Mouse (Mus musculus) heart, postnatal 0 days (tissue): ENCODE measurements around the gene Macrod1. TPM values are rescaled to one million over a fixed set of nuclear protein-coding genes. Genes with fewer than 3 reads are reported as not detected.

Source experiments
- ATAC-seq: fragments of 200-750 bp; cut with Nextera tagmentation; 2 replicates; pipeline ENCODE4 v1.8.0; 2017; ENCODE audit warnings: low read depth, moderate number of reproducible peaks, moderate library complexity; ENCODE audit not compliant: insufficient read depth
- DNase-seq: peaks from one replicate; pipeline ENCODE4 v3.0.0-alpha.2; 2016; ENCODE audit warnings: low spot score
- H3K27ac ChIP-seq: fragments of 300-500 bp; sonication (generic); 2 replicates; pipeline ENCODE4 v1.5.1; 2014; ENCODE audit warnings: low read depth, mild to moderate bottlenecking
- H3K27me3 ChIP-seq: fragments of 300-500 bp; sonication (generic); 2 replicates; pipeline ENCODE4 v1.6.1; 2014; ENCODE audit warnings: low read length, mixed read lengths; ENCODE audit not compliant: control insufficient read depth, insufficient read depth
- H3K36me3 ChIP-seq: fragments of 300-500 bp; sonication (generic); replicated peaks from 2 replicates; pipeline ENCODE4 v1.6.1; 2014; ENCODE audit warnings: low read length, mixed read lengths; ENCODE audit not compliant: control insufficient read depth, insufficient read depth
- H3K4me1 ChIP-seq: fragments of 300-500 bp; sonication (generic); 2 replicates; pipeline ENCODE4 v1.6.1; 2014; ENCODE audit warnings: antibody characterized with exemption; ENCODE audit not compliant: control insufficient read depth, insufficient read depth
- H3K4me2 ChIP-seq: fragments of 300-500 bp; sonication (generic); 2 replicates; pipeline ENCODE4 v1.6.1; 2014; ENCODE audit warnings: low read depth, mild to moderate bottlenecking, low read length, moderate library complexity
- H3K4me3 ChIP-seq: fragments of 300-500 bp; sonication (generic); 2 replicates; pipeline ENCODE4 v1.5.1; 2014; ENCODE audit warnings: low read depth, low read length
- H3K9ac ChIP-seq: fragments of 300-500 bp; sonication (generic); replicated peaks from 2 replicates; pipeline ENCODE4 v1.6.1; 2014; ENCODE audit warnings: low read depth, low read length, mixed read lengths
- H3K9me3 ChIP-seq: fragments of 300-500 bp; sonication (generic); replicated peaks from 2 replicates; pipeline ENCODE4 v1.6.1; 2016; ENCODE audit warnings: low read length; ENCODE audit not compliant: control insufficient read depth
- CTCF ChIP-seq: IDR thresholded peaks from 2 replicates; pipeline ENCODE4 v1.5.1; 2016; ENCODE audit warnings: antibody characterized with exemption, control low read depth, low read depth
- EP300 ChIP-seq: IDR thresholded peaks from 2 replicates; pipeline ENCODE4 v1.6.1; 2016; ENCODE audit warnings: antibody characterized with exemption, low read depth
- WGBS: fragments of 180-500 bp; shearing (Covaris S2); extraction: QIAGEN DNeasy Blood & Tissue Kit; methylation state at CpG from one replicate; pipeline ENCODE4 v1.1.7; 2014; 5-methylcytosine and 5-hydroxymethylcytosine counted together
- polyA plus RNA-seq: library from polyadenylated mRNA; unstranded; fragments of >200 nt; fragmentation: Nextera tagmentation; extraction: Ambion mirVana; gene quantifications from 2 replicates; pipeline ENCODE4 v1.2.1, GENCODE M21; 2015
- total RNA-seq: library from RNA; depleted of rRNA; stranded (reverse); fragments of >200 nt; gene quantifications from 2 replicates; pipeline ENCODE4 v1.2.3, GENCODE M21; 2014; ENCODE audit warnings: low replicate concordance; rRNA removed

Gene Macrod1
- total RNA-seq (122 and 170 TPM in 2 replicates), polyA plus RNA-seq (112 and 113 TPM in 2 replicates)

DNA sequence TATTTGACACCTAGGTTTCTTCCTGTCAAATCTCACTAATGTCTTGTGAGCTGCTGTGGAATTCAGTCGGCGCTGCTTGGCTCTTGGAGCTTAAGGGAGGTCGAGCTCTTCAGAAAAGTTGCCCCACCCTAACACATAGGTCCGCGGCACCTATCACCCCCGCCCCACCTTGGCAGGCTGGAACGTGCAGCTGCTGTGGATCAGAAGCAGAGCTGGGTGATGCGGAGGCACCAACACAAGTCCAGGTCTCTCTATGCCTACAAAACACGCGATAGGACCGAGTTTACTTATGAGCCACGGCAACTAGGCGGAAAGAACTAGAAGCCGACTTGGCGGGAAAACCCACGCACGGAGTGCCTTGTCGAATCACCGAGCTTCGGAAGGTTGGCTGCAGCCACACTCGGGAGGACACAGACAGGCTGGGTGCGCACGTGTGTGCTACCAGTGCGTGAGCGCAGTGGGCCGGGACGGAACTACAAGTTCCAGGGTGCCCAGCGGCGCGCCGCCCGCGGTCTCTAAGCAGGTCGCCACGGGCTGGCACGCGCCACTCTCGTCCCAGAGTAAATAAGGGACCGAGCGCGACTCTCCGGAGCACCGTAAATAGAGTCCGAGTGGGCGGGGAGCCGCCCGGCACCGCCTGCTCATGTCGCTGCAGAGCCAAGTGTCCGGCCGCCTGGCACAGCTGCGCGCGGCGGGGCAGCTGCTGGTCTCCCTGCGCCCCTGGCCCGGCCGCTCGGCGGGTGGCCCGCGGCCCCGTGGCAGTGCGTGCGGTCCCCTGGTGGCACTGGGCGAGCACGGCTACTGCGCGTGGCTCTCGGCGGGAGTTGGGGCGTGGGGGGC, at the start of gene Macrod1:
TSS of gene Macrod1 (plus strand) at position 563 of the 840 bp plus-strand sequence.
- peak within 1 kb of the TSS; percentile 97 for H3K27ac ChIP-seq
- ATAC-seq = peak; percentile 62
- H3K4me3 ChIP-seq = peak within 1 kb of the TSS; percentile 68
- no peaks in the 10 kb centered on the region for H3K9me3 ChIP-seq
- TF ChIP-seq EP300 (no peak), CTCF (no peak)
- 1% methylated on average over 66 of the region's 72 CpGs for WGBS
- DNase-seq = peak; percentile 51
- peak within 1 kb of the TSS; percentile 74 for H3K9ac ChIP-seq
- H3K4me2 ChIP-seq = peak within 1 kb of the TSS; percentile 99
- H3K36me3 ChIP-seq = no peaks in the 10 kb centered on the region
- H3K27me3 ChIP-seq = no peaks in the 10 kb centered on the region
- H3K4me1 ChIP-seq = peaks cover 16% of the 10 kb centered on the region

DNA sequence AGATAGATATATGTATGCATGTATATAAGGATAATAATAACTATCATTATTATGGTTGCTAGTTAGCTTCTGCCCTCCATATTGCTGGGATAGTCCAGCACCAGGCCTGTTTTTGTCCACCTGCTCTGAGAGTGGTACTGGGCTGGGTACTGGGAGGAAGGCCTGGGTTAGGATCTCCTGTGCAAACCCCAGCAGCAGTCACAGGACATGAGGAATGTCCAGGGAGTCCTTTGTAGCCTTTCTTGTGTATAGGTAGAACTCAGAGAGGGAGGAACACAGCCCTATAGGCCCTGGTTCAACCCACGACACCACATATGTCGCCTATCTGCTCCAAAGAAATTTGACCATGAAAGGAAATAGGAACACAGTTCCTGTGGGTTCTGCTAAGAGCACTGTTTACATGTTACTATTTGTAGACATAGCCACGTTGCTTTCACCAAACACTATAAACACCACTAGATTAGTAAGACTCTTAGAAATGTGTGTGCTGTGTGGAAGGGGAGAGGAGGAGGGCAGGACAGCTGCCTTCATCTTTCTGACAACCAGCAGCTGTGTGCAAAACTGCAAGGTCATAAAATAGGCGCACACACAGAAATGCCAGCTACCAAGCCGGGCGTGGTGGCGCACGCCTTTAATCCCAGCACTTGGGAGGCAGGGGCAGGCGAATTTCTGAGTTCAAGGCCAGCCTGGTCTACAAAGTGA, 49.6 kb upstream of the Macrod1 start:
- no peaks in the 10 kb centered on the region for H3K36me3 ChIP-seq
- no peaks in the 10 kb centered on the region for H3K9me3 ChIP-seq
- DNase-seq (no peak), ATAC-seq (no peak)
- peaks cover 7% of the 10 kb centered on the region; the same call in 1 of the 2 replicates for H3K4me1 ChIP-seq
- no peak overlapping the region for H3K27ac ChIP-seq
- TF ChIP-seq EP300 = no peak
- TF ChIP-seq CTCF = no peak
- H3K27me3 ChIP-seq = no peaks in the 10 kb centered on the region
- 79% methylated on average over 9 of the region's 9 CpGs for WGBS
- no peak overlapping the region for H3K4me2 ChIP-seq
- no peak overlapping the region for H3K9ac ChIP-seq
- H3K4me3 ChIP-seq = no peak overlapping the region

DNA sequence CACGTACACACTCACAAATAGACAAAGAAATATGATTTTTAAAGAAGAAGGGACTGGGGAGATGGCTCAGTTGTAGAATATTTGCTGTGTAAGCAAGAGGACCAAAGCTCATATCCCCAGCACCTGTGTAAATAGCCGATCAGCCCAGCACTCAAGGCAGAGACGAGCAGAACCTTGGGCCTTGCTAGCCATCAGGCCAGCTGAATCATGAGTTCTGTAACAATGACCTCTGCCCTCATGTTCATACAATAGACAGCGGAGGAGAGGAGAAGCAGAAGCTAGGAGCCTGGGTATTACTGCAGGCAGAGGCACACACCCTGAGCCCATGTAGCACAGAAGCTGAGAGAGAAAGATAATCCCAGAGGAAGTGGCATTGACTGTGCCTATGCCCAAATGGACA, 44.2 kb upstream of the Macrod1 start:
- 88% methylated on average over 4 of the region's 4 CpGs for WGBS
- Histone ChIP-seq H3K27ac (no peak overlapping the region), H3K4me1 (no peaks in the 10 kb centered on the region), H3K27me3 (no peaks in the 10 kb centered on the region), H3K9me3 (no peaks in the 10 kb centered on the region), H3K9ac (no peak overlapping the region), H3K4me3 (no peak overlapping the region), H3K36me3 (no peaks in the 10 kb centered on the region), H3K4me2 (no peak overlapping the region)
- DNase-seq (no peak), ATAC-seq (no peak)
- TF ChIP-seq EP300 = no peak
- TF ChIP-seq CTCF = no peak

DNA sequence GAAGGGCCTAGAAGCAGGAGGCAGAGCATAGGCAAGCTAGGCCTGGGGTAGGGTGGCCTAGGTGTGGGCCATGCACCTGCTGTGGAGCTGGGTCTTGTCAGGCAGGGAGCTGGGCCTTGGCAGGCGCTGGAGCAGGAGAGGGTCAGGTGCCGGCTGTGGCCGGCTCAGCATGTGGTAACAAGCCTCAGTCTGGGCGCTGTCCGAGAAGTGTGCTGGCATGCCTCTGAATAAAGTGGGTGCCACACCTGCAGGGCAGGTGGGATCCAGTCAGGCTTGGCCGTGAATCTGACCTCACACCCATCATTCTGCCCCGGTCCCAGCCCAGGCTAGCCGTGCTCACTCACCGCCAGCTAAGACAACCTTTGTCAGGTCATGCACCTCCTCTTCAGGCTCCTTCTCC, 42.6 kb upstream of the Macrod1 start:
- no peaks in the 10 kb centered on the region for H3K27me3 ChIP-seq
- no peak for TF ChIP-seq CTCF
- TF ChIP-seq EP300 = no peak
- WGBS = 90% methylated on average over 9 of the region's 9 CpGs
- DNase-seq = no peak
- H3K9me3 ChIP-seq = no peaks in the 10 kb centered on the region
- no peak overlapping the region for H3K9ac ChIP-seq
- no peak overlapping the region for H3K4me3 ChIP-seq
- no peak overlapping the region for H3K4me2 ChIP-seq
- no peak overlapping the region for H3K27ac ChIP-seq
- H3K36me3 ChIP-seq = no peaks in the 10 kb centered on the region
- 0 out of 2 replicates have a peak, but pooled peaks cover 2% of the 10 kb centered on the region for H3K4me1 ChIP-seq
- ATAC-seq = no peak

DNA sequence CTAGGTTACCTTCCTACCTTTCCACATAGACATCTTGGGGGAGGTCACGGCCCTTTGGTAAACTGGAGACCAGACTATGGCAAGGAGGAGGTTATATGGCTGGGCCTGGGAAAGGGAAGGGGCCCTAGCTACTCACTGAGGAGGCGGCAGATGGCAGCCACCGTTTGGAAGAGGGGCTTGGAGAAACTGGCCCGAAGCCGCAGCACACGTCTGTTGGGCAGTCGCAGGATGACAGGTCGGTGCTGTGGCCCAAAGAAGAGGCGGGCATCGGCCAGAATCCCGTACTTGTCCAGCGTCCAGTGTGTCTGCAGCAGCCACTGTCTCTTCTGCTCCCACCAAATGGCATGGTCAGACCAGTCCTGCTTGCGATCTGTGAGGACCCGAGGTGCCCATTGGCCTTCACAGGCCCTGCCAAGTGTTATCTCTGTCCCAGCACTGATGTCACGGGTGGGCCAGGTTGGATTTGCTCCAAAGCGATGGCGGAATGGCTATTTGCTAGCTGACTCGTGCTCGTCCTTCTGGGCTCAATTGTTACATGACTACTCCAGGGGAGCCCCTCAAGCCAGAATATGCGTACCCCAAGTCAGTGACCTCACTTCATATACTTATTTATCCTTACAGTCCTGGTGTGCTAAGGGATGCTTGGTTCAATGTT, 42.0 kb upstream of the Macrod1 start:
- 80% methylated on average over 19 of the region's 20 CpGs for WGBS
- Histone ChIP-seq H3K4me1 (0 out of 2 replicates have a peak, but pooled peaks cover 5% of the 10 kb centered on the region), H3K9me3 (no peaks in the 10 kb centered on the region), H3K4me3 (no peak overlapping the region), H3K27ac (no peak overlapping the region), H3K27me3 (no peaks in the 10 kb centered on the region), H3K36me3 (no peaks in the 10 kb centered on the region), H3K4me2 (no peak overlapping the region), H3K9ac (no peak overlapping the region)
- no peak for TF ChIP-seq CTCF
- TF ChIP-seq EP300 = no peak
- ATAC-seq = no peak
- no peak for DNase-seq
